Mouse (Mus musculus) spleen, adult 2 months (tissue): ENCODE data around the gene Tmem234.

ENCODE experiments used
- CTCF ChIP-seq: fragments of 200-500 bp; IDR thresholded peaks from 2 replicates; pipeline ENCODE4 v1.5.1; 2011; ENCODE audit warnings: mild to moderate bottlenecking, inconsistent platforms; ENCODE audit not compliant: insufficient read depth, insufficient read length, insufficient replicate concordance; ENCODE audit errors: extremely low read depth
- POLR2A ChIP-seq: fragments of 200-500 bp; IDR thresholded peaks from 2 replicates; pipeline ENCODE4 v1.6.1; 2011; ENCODE audit warnings: low read depth, low read length, inconsistent platforms

- TF ChIP-seq POLR2A (no peak), CTCF (no peak)
Observed at GRCm38 (mm10) chr4:129571551-129572084, 28.9 kb upstream of the Tmem234 start.
